Mouse (Mus musculus) liver, embryonic 14.5 days (tissue): ENCODE measurements around the gene Glis2. TPM values are rescaled to one million over a fixed set of nuclear protein-coding genes. Genes with fewer than 3 reads are reported as not detected.

Experiments
- ATAC-seq: fragments of 200-750 bp; cut with Nextera tagmentation; 2 replicates; pipeline ENCODE4 v1.8.0; 2017; ENCODE audit warnings: moderate number of reproducible peaks, mild to moderate bottlenecking, moderate library complexity; ENCODE audit not compliant: insufficient read depth
- DNase-seq, 3 experiments: peaks; one replicate each; pipeline ENCODE4 v3.0.0-alpha.2; 2012 to 2013; ENCODE audit warnings: low read depth in 3 of 3, low spot score in 3 of 3
- H3K27ac ChIP-seq: fragments of 300-500 bp; sonication (generic); 2 replicates; pipeline ENCODE4 v1.5.1; 2014; ENCODE audit warnings: moderate library complexity, mild to moderate bottlenecking, control low read depth, inconsistent platforms
- H3K27me3 ChIP-seq: fragments of 300-500 bp; sonication (generic); 2 replicates; pipeline ENCODE4 v1.6.1; 2014; ENCODE audit warnings: mild to moderate bottlenecking, low read length, moderate library complexity; ENCODE audit not compliant: control insufficient read depth, insufficient read depth
- H3K36me3 ChIP-seq: fragments of 300-500 bp; sonication (generic); replicated peaks from 2 replicates; pipeline ENCODE4 v1.6.1; 2014; ENCODE audit warnings: low read depth; ENCODE audit not compliant: control insufficient read depth, insufficient read depth
- H3K4me1 ChIP-seq, 2 experiments: fragments of 200-500 bp in 1 of 2; fragments of 300-500 bp in 1 of 2; sonication (generic) in 1 of 2; replicated peaks; 2 replicates each; pipeline ENCODE4 v1.6.1; 2012 to 2014; ENCODE audit warnings: antibody characterized with exemption in 1 of 2, inconsistent platforms in 1 of 2, low read length in 1 of 2; ENCODE audit not compliant: control insufficient read depth in 2 of 2, insufficient read depth in 2 of 2
- H3K4me2 ChIP-seq: fragments of 300-500 bp; sonication (generic); 2 replicates; pipeline ENCODE4 v1.6.1; 2014; ENCODE audit warnings: low read depth, mild to moderate bottlenecking, control low read depth, moderate library complexity
- H3K4me3 ChIP-seq, 2 experiments: fragments of 200-500 bp in 1 of 2; fragments of 300-500 bp in 1 of 2; sonication (generic) in 1 of 2; 2 replicates each; pipeline ENCODE4 v1.5.1; 2012 to 2014; ENCODE audit warnings: low read depth in 2 of 2, low read length in 2 of 2, mild to moderate bottlenecking in 2 of 2, control low read depth in 1 of 2, inconsistent platforms in 1 of 2, moderate library complexity in 1 of 2; ENCODE audit not compliant: insufficient read depth in 1 of 2
- H3K9ac ChIP-seq: fragments of 300-500 bp; sonication (generic); replicated peaks from 2 replicates; pipeline ENCODE4 v1.6.1; 2014; ENCODE audit warnings: mild to moderate bottlenecking, control low read depth, moderate library complexity
- H3K9me3 ChIP-seq: fragments of 300-500 bp; sonication (generic); 2 replicates; pipeline ENCODE4 v1.6.1; 2016; ENCODE audit warnings: low read length, mixed read lengths; ENCODE audit not compliant: control insufficient read depth
- CTCF ChIP-seq: IDR thresholded peaks from 2 replicates; pipeline ENCODE4 v1.5.1; 2016; ENCODE audit warnings: antibody characterized with exemption, low read depth, control low read depth
- EP300 ChIP-seq: IDR thresholded peaks from 2 replicates; pipeline ENCODE4 v1.6.1; 2016; ENCODE audit warnings: antibody characterized with exemption, low read depth
- WGBS: fragments of 180-500 bp; shearing (Covaris S2); extraction: QIAGEN DNeasy Blood & Tissue Kit; methylation state at CpG from one replicate; pipeline ENCODE4 v1.1.7; 2014; ENCODE audit not compliant: insufficient replicate concordance; 5-methylcytosine and 5-hydroxymethylcytosine counted together
- polyA plus RNA-seq, 2 experiments: library from polyadenylated mRNA; depleted of rRNA in 1 of 2; stranded (reverse) in 1 of 2; unstranded in 1 of 2; fragments of >200 nt; fragmentation: Nextera tagmentation in 1 of 2; extraction: Ambion mirVana in 1 of 2; gene quantifications; 2 replicates each; pipeline versions ENCODE4 v1.2.1 to v1.2.3; 2012 to 2014

Gene Glis2
- polyA plus RNA-seq, 2 experiments: 1.7 to 2.8 TPM

GRCm38 (mm10) chr16:4602766-4603452, 8.4 kb downstream of the Glis2 start:
- Histone ChIP-seq H3K4me3 (no peak overlapping the region), H3K36me3 (no peaks in the 10 kb centered on the region), H3K4me2 (no peak overlapping the region), H3K4me1 (peaks cover 0 to 27% of the 10 kb centered on the region in 2 experiments; a peak in 2 of 4 replicates), H3K27me3 (no peaks in the 10 kb centered on the region), H3K27ac (no peak overlapping the region), H3K9me3 (no peaks in the 10 kb centered on the region), H3K9ac (no peak overlapping the region)
- WGBS: 51% methylated on average over 7 of the region's 7 CpGs
- no peak for ATAC-seq
- no peak for DNase-seq
- TF ChIP-seq EP300: no peak
- TF ChIP-seq CTCF: no peak

- Histone ChIP-seq H3K27me3 (no peaks in the 10 kb centered on the region), H3K4me2 (no peak overlapping the region), H3K27ac (no peak overlapping the region), H3K4me3 (no peak overlapping the region), H3K9me3 (no peaks in the 10 kb centered on the region), H3K4me1 (peaks cover 0 to 27% of the 10 kb centered on the region in 2 experiments; a peak in 2 of 4 replicates), H3K9ac (no peak overlapping the region), H3K36me3 (no peaks in the 10 kb centered on the region)
- no peak for DNase-seq
- TF ChIP-seq EP300 (no peak), CTCF (no peak)
- WGBS: 60% methylated on average over 1 of the region's 1 CpGs
- no peak for ATAC-seq
These were observed 8.9 kb downstream of the Glis2 start for GRCm38 (mm10) chr16:4603453-4603837.

- Histone ChIP-seq H3K9me3 (no peaks in the 10 kb centered on the region), H3K27ac (no peak overlapping the region), H3K9ac (no peak overlapping the region), H3K4me2 (no peak overlapping the region), H3K4me1 (peaks cover 0 to 27% of the 10 kb centered on the region in 2 experiments; a peak in 2 of 4 replicates), H3K27me3 (no peaks in the 10 kb centered on the region), H3K4me3 (no peak overlapping the region), H3K36me3 (no peaks in the 10 kb centered on the region)
- ATAC-seq (no peak), DNase-seq (no peak)
- 64% methylated on average over 11 of the region's 11 CpGs for WGBS
- TF ChIP-seq EP300 (no peak), CTCF (no peak)
These were observed 9.9 kb downstream of the Glis2 start for GRCm38 (mm10) chr16:4604293-4604837.

- H3K4me1 ChIP-seq: peaks cover 0 to 27% of the 10 kb centered on the region in 2 experiments; a peak in 2 of 4 replicates
These were observed 11.1 kb downstream of the Glis2 start for GRCm38 (mm10) chr16:4605514-4606131.

GRCm38 (mm10) chr16:4606431-4607084, 12.0 kb downstream of the Glis2 start:
- Histone ChIP-seq H3K4me2 (no peak overlapping the region), H3K4me1 (peaks cover 0 to 27% of the 10 kb centered on the region in 2 experiments; a peak in 2 of 4 replicates), H3K36me3 (no peaks in the 10 kb centered on the region), H3K27me3 (no peaks in the 10 kb centered on the region), H3K4me3 (no peak overlapping the region), H3K27ac (no peak overlapping the region), H3K9me3 (no peaks in the 10 kb centered on the region), H3K9ac (no peak overlapping the region)
- TF ChIP-seq CTCF (peak; percentile 73), EP300 (no peak)
- DNase-seq (no peak), ATAC-seq (no peak)
- WGBS: 27% methylated on average over 5 of the region's 5 CpGs

More at GRCm38 (mm10) chr16:4605514-4606131, 11.1 kb downstream of the Glis2 start:
- Histone ChIP-seq H3K36me3 (no peaks in the 10 kb centered on the region), H3K27me3 (no peaks in the 10 kb centered on the region), H3K4me3 (no peak overlapping the region), H3K9me3 (no peaks in the 10 kb centered on the region), H3K27ac (no peak overlapping the region), H3K4me2 (no peak overlapping the region), H3K9ac (no peak overlapping the region)
- ATAC-seq (no peak), DNase-seq (no peak)
- WGBS: 54% methylated on average over 13 of the region's 13 CpGs
- TF ChIP-seq CTCF (no peak), EP300 (no peak)
